Mouse (Mus musculus) granulocyte monocyte progenitor cell, adult 5-6 weeks (primary cell): ENCODE results near the gene Mme. TPM values are rescaled to one million over a fixed set of nuclear protein-coding genes. Genes with fewer than 3 reads are reported as not detected.

Source experiments
- ATAC-seq: replicated peaks from 2 replicates; pipeline ENCODE4 v1.8.0; 2016; ENCODE audit warnings: mild to moderate bottlenecking, moderate TSS enrichment, inconsistent platforms; ENCODE audit not compliant: poor library complexity, severe bottlenecking
- total RNA-seq, 2 experiments: library from RNA; stranded (forward) in 1 of 2; stranded (reverse) in 1 of 2; fragments of 200-712, 200-1000 nt in 1 of 2; fragments of >200 nt in 1 of 2; fragmentation: Nextera tagmentation in 1 of 2; gene quantifications; 2 replicates each; pipeline ENCODE4 v1.2.3; 2014 to 2017

Gene Mme
- total RNA-seq, 2 experiments from 2014 or later, result not detected

DNA sequence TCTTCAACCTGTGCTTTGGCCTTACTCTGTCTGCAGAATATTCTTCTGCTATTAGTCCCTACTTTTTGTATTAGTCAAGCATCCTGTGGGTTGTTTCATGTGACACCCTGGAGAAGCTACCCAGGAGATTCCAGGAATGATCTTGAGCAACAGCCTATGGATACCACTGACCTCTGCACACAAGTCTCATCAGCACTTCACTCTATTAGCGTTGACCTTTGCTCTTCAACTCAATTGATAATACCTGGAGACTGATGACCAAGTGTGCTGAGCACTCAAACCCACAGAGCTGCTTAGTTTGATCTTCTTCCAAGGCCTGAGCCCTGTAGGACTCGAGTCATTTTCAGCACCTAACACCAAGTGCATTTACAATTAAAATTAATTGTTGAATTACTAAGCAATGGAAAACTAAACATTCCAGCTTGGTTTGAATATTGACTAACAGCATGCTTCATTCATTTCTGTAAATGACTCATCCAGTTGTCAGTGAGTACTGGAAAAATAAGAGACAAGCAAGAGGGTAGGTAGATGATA is 107.6 kb downstream of the Mme start:
- ATAC-seq, result no peak

DNA sequence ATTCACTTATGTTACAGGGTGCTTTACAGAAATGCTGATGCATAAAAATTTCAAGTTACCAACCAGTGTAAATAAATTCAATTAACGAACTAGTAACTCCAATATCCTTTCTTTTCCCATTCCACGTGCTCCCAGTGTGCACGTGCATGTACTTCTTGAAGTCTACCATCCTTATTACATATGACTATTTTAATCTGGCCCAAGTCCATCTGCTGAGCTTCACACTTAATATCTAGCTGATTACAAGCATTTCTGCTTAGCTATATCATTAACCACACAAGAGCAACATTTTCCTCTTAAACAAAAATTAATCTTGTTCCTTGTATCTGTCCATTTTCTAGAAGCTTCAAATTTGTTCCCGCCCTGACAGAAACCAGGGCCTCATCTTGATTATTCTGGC is 108.9 kb downstream of the Mme start:
- ATAC-seq, result no peak

DNA sequence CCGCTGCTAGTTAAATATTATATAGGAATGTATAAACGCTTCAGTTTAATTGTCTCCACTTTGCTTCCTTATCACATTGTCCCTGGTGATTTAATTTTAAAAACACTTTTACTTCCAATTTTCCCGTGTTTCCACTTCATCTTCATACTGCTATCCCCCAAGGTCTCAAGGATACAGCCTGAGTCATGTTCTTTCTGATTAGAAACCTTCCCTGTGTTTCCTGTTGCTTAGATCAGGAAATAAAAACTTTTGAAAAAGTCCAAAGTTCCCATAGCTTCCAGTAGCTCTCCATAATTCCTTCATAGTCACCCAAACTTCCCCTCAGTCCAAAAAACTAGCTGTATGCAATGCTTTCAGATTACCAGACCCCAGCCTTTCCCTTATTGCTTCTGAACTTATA is 109.4 kb downstream of the Mme start:
- ATAC-seq, result no peak

DNA sequence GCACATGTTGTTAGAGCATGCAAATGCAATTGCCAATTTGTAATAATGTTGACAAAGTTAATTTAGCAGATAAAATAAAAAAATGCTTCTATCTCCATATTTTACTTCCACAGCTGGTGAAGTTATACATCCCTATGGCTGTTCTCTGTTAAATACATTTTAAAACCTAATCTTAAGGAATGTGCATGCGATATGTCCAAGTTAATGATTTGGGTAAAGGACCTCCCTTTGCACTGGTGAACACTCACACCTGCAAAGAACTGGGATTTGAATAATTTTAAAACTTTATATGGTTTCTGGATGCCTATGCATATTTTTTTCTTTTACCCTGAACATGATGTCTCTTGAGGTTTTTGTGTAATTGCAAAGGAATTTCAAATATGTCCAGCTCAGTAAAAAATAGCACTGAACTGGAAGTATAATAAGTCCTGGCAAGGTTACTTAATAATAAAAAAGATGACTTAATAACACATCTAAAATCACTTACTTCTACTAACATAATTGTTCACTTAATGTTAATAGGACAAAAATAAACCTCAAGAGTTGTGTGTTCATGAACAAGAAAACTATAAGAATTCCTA is 110.4 kb downstream of the Mme start:
- no peak for ATAC-seq

DNA sequence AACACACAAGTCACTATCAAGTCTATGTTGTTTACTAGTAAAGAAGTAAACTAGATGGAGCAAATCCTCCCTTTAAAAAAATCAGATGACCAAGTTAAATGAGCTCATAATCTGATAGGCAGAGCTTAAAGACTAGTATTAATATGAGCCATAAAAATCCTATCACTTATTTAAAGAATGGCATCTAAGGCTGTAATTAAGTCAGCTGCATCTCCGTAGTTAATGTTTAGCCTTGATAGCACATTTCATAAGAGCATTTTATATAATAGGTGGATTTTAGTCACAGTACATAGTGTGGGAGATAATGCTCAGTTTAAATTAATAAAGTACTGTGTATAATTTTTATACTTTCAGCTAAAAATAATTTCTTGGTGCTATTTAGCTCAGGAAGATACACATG is 118.2 kb downstream of the Mme start:
- ATAC-seq, result no peak

DNA sequence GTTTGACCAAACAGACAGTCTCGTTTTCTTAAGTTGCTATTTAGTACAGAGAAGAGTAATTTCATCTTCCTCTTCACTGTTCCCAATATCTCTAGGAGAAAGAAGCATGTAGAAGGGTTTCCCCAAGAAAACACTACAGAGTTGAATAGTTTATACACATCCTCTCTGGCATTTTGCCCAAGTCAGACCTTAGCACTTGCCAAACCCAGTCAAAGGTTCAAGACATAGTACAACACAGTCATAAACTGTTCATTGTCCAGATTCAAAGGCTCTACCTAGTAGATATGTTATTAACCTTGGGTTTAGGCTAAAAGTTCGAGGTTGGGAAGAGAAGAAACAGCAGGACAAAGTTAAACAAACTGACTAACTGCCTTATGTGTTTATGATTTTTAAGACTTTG is 143.7 kb downstream of the Mme start:
- no peak for ATAC-seq

DNA sequence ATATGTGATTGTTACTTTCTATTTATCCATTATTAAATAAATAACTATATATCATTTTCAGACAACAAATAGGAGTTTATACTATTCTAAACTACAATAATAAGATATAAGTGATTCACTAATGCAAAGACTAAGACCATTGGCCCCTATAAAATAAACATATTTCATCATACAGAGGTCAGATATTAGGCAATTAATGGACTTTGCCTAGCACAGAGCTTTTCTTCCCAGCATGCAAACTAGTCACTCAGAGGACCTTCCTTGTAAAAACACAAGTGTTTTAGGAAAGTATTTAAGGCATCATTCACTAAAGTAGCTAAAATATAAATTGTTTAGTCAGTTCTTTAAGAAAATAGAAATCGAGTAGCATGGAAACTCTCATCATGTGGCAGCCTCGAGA is 149.4 kb downstream of the Mme start:
- ATAC-seq, result no peak

DNA sequence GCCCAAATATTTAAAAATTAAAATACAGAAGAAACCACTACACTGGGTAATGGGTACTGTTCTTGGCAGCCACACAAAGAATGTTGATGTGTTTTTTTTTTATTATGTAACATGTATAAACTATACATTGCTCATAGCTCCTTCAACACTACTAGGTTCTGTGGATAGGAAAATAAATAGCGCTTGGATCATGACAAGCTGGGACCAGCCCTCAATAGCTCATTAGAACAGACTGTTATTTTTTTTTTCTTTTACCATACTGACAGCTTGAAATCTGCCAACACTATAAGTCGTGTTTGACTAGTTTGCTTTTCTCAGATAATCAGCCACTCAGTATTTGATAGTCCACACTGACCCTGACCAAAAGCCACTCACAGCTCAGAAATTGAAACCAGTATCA is 150.0 kb downstream of the Mme start:
- ATAC-seq, result no peak

DNA sequence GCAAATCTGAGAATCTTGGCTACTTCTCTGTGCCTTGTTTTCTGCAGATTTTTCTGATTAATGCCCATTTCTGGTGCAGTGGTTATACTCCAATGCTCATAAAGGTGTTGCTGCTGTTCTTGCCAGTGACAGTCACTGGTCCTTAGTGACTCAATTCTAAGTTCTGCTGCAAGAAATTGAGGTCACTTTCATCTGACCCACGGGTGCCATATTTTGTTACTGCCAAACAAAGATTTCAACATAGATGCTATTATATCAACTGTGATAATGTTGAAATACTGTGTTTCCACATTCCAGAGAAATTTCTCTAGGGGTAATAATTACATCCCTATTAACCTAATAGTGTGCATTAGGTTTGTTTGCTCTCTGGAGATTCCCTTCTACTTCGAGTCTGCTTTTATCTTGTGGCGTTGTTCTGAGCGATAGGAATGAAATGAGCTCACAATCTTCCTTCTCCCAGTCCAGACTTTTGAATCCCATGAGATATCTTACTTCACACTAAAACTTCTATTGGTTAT is 153.1 kb downstream of the Mme start:
- ATAC-seq, result no peak

DNA sequence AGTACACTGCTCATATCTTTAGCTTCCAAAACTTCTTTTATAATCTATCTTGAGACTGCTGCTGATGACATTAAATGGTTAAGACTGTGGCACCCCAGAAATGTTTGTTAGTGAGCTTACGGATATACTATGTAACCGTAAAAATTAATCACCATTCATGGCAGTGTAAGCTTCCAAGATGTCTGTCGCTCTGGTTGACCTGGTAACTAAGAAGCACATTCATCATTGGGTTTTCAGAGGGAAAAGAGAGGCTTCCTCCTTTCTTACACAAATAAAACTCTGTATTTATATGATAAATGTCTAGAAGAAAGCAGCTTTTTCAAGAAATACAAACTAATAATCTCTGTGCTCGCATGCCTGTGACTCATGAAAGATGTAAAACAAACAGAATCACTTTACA is 156.8 kb downstream of the Mme start:
- no peak for ATAC-seq

DNA sequence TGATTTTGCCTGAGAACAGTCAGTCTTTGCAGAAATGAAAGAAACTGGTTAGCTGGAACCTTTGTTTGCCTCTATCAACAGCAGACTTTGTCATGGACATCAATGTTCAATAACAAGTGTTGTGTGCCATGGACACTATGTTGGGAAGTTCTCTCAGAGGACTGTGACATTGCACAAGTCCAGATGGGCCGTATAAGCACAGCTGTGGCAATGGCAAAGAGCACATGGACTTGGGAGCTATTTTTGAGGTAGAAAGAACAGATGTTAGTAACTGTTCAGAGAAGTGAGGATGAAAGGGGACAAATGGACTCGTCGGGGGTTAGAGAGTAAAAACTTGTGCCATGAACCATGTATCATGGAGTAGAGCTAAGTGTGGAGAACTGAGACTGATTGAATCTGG is 165.1 kb downstream of the Mme start:
- no peak for ATAC-seq

DNA sequence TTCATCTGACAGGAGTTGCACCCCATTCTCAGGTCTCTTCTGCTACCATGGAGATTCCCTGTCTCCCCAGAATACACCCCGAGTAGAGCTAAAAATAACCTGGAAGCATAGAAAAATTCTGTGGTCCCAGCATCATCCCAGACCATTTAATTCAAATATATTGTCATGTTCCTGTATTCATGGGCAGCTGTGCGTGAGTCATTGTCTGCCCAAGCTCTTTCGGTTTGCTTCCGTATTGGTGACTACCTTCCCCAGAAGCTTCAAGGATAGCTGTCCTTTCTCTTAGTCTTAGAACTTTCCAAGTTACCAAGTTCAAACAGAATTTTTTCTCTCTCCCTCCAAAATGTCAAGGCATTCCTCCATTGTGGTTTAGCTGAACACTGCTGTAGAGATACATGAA is 169.7 kb downstream of the Mme start:
- no peak for ATAC-seq

DNA sequence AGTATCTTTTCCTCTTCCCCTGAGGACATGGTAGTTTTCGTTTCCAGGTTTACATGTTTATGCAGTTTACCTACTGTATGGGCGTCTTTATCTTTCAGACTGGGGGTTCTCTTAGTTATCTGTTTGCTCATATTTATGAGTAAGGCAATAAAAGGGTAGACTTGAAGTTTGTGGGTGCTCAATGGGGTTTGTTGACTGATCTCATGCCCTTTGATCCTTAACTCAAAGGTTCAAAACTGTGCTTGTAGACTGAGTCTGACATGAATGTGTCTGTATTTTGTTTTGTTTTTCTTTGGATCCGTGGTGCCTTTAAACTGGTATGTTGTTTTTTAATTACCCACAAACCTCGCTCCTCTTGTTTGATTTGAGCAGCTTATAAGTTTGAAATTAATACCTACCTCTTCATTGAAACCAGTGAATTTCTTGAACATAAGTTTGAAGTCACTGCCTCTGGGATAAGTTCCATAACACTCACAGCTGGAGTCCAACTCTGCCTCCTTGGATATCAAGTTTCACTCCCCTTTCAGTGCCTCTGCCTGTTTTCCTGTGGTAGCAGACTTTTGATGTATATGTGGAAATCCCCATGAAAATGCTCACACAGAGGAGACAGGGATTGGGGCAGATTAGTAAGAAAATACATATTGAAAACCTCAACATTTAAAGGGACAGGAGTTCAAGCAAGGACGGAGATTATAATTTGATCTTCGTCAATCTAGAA is 171.0 kb downstream of the Mme start:
- no peak for ATAC-seq

DNA sequence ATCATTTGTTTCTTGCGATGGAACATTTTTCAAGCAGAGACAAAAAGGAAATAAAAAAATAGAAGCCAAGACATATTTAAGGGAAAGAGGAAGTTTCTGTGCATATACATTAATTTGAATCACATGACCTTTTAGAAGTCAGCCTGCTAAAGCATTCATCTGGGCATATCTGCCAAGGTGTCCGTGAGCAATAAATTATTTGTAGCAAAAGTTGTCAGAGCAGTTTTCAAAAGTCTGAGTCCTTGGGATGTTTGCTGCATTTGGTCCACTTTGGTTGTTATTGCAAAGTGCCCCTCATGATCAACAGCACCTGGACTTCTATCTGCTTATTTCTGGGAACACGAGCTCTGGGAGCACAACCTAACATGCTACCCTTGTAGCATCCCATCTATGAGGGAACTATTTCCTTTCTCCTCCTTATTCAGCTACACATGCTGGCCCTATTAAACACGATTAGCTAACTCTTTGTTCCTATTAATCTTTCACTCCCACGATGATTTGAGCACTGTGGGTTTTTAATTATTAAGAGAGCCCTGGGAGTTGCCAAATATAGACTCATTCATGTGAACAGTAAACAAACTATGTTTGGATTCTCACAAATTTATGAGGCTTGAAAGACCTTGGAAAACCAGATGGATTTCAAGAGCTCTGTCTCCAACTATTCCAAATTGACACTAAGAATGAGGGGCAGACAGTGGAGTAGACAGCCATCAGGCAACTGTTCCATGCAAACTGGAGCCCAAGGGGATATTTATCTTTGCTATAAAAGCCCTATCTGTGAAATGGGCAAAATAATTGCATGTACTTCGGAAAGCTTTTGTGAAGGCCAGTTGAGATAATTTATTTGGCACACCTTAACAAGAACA is 171.9 kb downstream of the Mme start:
- ATAC-seq, result no peak

DNA sequence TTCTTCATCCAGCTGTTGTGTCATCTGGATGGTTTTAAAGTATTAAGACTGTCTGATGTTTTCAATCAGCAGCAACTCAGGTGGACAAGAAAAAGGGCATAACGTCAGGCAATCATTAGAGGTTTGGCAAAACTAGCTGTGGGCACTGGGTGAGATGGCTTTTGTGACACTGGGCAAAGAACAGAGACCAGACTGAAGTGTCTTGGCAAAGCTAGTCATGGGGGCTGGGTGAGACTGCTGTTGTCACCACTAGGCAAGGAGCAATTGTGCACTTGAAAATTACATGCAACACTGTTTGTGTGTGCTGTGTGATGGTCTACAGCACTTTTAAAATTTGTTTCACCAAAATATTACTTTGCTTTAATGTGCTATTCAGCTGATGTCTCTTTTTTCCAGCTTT is 175.9 kb downstream of the Mme start:
- no peak for ATAC-seq

DNA sequence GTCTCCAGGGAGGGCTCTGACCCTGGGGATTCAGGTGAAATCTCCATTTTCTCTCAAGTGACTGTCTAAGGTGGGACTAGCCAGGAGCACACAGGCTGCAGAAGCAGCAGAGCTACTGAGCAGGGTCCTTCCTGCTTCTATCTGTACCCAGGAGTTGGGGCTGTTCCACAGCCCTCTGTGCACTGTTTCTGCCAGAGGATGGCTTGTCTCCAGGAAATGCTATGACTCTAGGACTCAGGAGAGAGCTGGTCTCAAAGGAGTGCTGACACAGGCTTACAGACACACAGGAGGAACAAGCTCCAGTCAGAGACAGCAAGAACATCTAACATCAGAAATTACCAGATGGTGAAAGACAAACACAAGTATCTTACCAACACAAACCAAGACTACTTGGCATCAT is 176.4 kb downstream of the Mme start:
- ATAC-seq, result no peak

DNA sequence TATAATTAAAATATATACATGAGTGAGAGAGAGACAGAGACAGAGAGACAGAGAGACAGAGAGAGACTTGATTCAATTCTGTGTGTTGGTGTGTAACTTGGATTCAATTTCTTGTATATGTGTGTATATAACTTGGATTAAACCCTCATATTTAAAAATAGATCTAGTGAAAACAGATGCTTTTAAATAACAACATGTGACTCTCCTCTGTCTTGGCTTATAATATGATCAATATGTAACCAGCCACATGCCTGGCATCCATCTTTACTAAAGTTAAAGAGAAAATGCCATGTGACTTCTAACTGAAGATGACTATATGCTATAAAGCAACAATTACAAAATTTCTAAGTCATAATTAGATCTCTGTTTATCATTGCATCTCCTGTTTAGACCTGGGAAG is 182.2 kb downstream of the Mme start:
- ATAC-seq, result no peak
